Mouse (Mus musculus): ENCODE measurements around the gene Vmn1r31.

Gene Vmn1r31

DNA sequence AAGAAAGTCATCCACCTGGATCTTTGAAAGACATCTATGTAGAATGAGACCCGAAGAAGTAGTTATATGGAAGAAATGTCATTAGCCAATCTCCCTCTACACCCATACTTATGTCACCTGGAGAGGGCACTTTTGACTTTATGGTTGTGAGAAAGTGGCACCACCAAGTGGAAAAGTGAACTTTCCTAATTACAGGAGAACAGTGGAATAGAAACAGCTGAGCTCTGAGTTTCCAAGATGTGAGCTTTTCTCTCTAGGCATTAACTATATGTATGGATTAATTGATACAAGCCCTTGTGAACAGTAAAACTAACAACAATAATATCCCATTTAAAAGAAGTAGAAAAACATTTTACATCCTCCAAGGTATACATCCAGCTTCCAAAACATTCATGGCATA, at the start of gene Vmn1r31:
Gene Vmn1r31 (minus strand): TSS at position 101 of the 400 bp plus-strand sequence.
- DNase-seq (ENCODE audit: low read depth, low spot score), result no peak

DNA sequence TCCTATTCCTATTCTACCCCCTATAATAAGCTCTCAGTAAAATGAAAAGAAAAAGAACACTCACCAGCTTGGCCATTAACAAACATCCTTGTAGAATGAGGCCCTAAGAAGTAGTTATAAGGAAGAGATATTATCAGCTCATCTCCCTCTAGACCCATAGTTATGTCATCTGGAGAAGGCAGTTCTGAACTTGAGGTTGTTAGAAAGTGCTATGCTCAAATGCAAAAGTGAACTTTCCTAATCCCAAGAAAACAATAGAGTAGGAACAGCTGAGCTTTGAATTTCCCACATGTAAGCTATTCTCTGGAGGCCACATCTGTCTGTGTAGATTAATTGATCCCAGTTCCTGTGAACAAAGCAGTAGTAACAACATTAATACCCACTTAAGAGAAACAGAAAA, 31.8 kb downstream of the Vmn1r31 start, which contains the start of gene Vmn1r30:
Gene Vmn1r30 (minus strand): TSS at position 101 of the 400 bp plus-strand sequence.
- no peak for DNase-seq (ENCODE audit: low read depth, low spot score)
